Mouse (Mus musculus) heart, embryonic 16.5 days (tissue): Measurements from ENCODE around the gene Tktl2. TPM values are rescaled to one million over a fixed set of nuclear protein-coding genes. Genes with fewer than 3 reads are reported as not detected.

Experiments used
- ATAC-seq: fragments of 200-750 bp; cut with Nextera tagmentation; replicated peaks from 2 replicates; pipeline ENCODE4 v1.8.0; 2017; ENCODE audit warnings: moderate number of reproducible peaks; ENCODE audit not compliant: insufficient read depth, low FRiP score; ENCODE audit errors: extremely low read depth
- H3K27ac ChIP-seq: fragments of 300-500 bp; sonication (generic); 2 replicates; pipeline ENCODE4 v1.5.1; 2014; ENCODE audit warnings: mild to moderate bottlenecking, low read length, control low read depth, moderate library complexity
- H3K27me3 ChIP-seq: fragments of 300-500 bp; sonication (generic); 2 replicates; pipeline ENCODE4 v1.6.1; 2014; ENCODE audit warnings: low read length, mixed read lengths; ENCODE audit not compliant: control insufficient read depth, insufficient read depth
- H3K36me3 ChIP-seq: fragments of 300-500 bp; sonication (generic); 2 replicates; pipeline ENCODE4 v1.6.1; 2014; ENCODE audit not compliant: control insufficient read depth, insufficient read depth
- H3K4me1 ChIP-seq: fragments of 300-500 bp; sonication (generic); 2 replicates; pipeline ENCODE4 v1.6.1; 2014; ENCODE audit warnings: low read length, mixed read lengths; ENCODE audit not compliant: control insufficient read depth, insufficient read depth
- H3K4me2 ChIP-seq: fragments of 300-500 bp; sonication (generic); 2 replicates; pipeline ENCODE4 v1.6.1; 2014; ENCODE audit warnings: low read depth, mild to moderate bottlenecking, control low read depth, low read length
- H3K4me3 ChIP-seq: fragments of 300-500 bp; sonication (generic); 2 replicates; pipeline ENCODE4 v1.5.1; 2014; ENCODE audit warnings: mild to moderate bottlenecking, control low read depth, low read length
- H3K9ac ChIP-seq: fragments of 300-500 bp; sonication (generic); 2 replicates; pipeline ENCODE4 v1.6.1; 2014; ENCODE audit warnings: low read length, control low read depth
- H3K9me3 ChIP-seq: fragments of 300-500 bp; sonication (generic); replicated peaks from 2 replicates; pipeline ENCODE4 v1.6.1; 2016; ENCODE audit warnings: low read length; ENCODE audit not compliant: control insufficient read depth
- WGBS: fragments of 180-500 bp; shearing (Covaris S2); extraction: QIAGEN DNeasy Blood & Tissue Kit; methylation state at CpG from one replicate; pipeline ENCODE4 v1.1.7; 2014; 5-methylcytosine and 5-hydroxymethylcytosine counted together
- polyA plus RNA-seq: library from polyadenylated mRNA; unstranded; fragments of >200 nt; fragmentation: Nextera tagmentation; extraction: Ambion mirVana; gene quantifications from 2 replicates; pipeline ENCODE4 v1.2.1, GENCODE M21; 2015

The Tktl2 gene
- not detected in 2 replicates for polyA plus RNA-seq

GRCm38 (mm10) chr8:66511537-66511936, at the start of gene Tktl2:
Gene Tktl2 (plus strand): TSS chr8:66511756.
- Histone ChIP-seq H3K4me2 (no peak within 1 kb of the TSS), H3K27ac (no peak within 1 kb of the TSS), H3K4me3 (no peak within 1 kb of the TSS), H3K4me1 (no peaks in the 10 kb centered on the region), H3K27me3 (no peaks in the 10 kb centered on the region), H3K9ac (no peak within 1 kb of the TSS), H3K9me3 (no peaks in the 10 kb centered on the region), H3K36me3 (no peaks in the 10 kb centered on the region)
- ATAC-seq: no peak
- 93% methylated on average over 22 of the region's 22 CpGs for WGBS

- H3K27me3 ChIP-seq: no peaks in the 10 kb centered on the region
Measured at GRCm38 (mm10) chr8:66469821-66470220, 41.7 kb upstream of the Tktl2 start.

GRCm38 (mm10) chr8:66476880-66477279, 34.7 kb upstream of the Tktl2 start:
- H3K27ac ChIP-seq: no peak overlapping the region
- H3K27me3 ChIP-seq: no peaks in the 10 kb centered on the region
- H3K4me3 ChIP-seq: no peak overlapping the region
- no peak overlapping the region for H3K9ac ChIP-seq
- H3K36me3 ChIP-seq: peaks cover 37% of the 10 kb centered on the region
- H3K4me2 ChIP-seq: no peak overlapping the region
- 96% methylated on average over 3 of the region's 3 CpGs for WGBS
- ATAC-seq: no peak
- H3K4me1 ChIP-seq: no peaks in the 10 kb centered on the region
- no peaks in the 10 kb centered on the region for H3K9me3 ChIP-seq

More at GRCm38 (mm10) chr8:66469821-66470220, 41.7 kb upstream of the Tktl2 start:
- no peaks in the 10 kb centered on the region for H3K36me3 ChIP-seq
- H3K9ac ChIP-seq: no peak overlapping the region
- no peak for ATAC-seq
- no peaks in the 10 kb centered on the region for H3K9me3 ChIP-seq
- no peak overlapping the region for H3K4me3 ChIP-seq
- H3K27ac ChIP-seq: no peak overlapping the region
- H3K4me1 ChIP-seq: no peaks in the 10 kb centered on the region
- WGBS: 50% methylated on average over 3 of the region's 3 CpGs
- H3K4me2 ChIP-seq: no peak overlapping the region

GRCm38 (mm10) chr8:66486084-66486763, 25.3 kb upstream of the Tktl2 start, which contains the start of gene Tma16:
Gene Tma16 (minus strand): TSS chr8:66486530.
- Histone ChIP-seq H3K4me1 (peaks cover 5% of the 10 kb centered on the region), H3K4me3 (peak within 1 kb of the TSS; percentile 99), H3K9me3 (no peaks in the 10 kb centered on the region), H3K9ac (peak within 1 kb of the TSS; percentile 95), H3K27ac (peak within 1 kb of the TSS; percentile 67; the same call in 1 of the 2 replicates), H3K27me3 (no peaks in the 10 kb centered on the region), H3K36me3 (peaks cover 11% of the 10 kb centered on the region), H3K4me2 (peak within 1 kb of the TSS; percentile 85)
- ATAC-seq: peak; percentile 89
- WGBS: under 1% methylated on average over 45 of the region's 45 CpGs

GRCm38 (mm10) chr8:66488556-66488955, 23.0 kb upstream of the Tktl2 start:
- Histone ChIP-seq H3K9me3 (no peaks in the 10 kb centered on the region), H3K27me3 (no peaks in the 10 kb centered on the region), H3K4me1 (peaks cover 5% of the 10 kb centered on the region), H3K27ac (no peak overlapping the region), H3K36me3 (no peaks in the 10 kb centered on the region), H3K9ac (no peak overlapping the region), H3K4me2 (no peak overlapping the region), H3K4me3 (no peak overlapping the region)
- 48% methylated on average over 3 of the region's 3 CpGs for WGBS
- no peak for ATAC-seq

GRCm38 (mm10) chr8:66490624-66491023, 20.9 kb upstream of the Tktl2 start:
- no peaks in the 10 kb centered on the region for H3K9me3 ChIP-seq
- 67% methylated on average over 4 of the region's 4 CpGs for WGBS

GRCm38 (mm10) chr8:66494496-66494895, 17.1 kb upstream of the Tktl2 start:
- H3K36me3 ChIP-seq: no peaks in the 10 kb centered on the region
- H3K9ac ChIP-seq: no peak overlapping the region
- no peak overlapping the region for H3K27ac ChIP-seq
- H3K4me2 ChIP-seq: no peak overlapping the region
- H3K27me3 ChIP-seq: no peaks in the 10 kb centered on the region; the same call in 1 of the 2 replicates
- ATAC-seq: no peak
- H3K4me1 ChIP-seq: no peaks in the 10 kb centered on the region
- no peak overlapping the region for H3K4me3 ChIP-seq
- H3K9me3 ChIP-seq: no peaks in the 10 kb centered on the region
- 56% methylated on average over 2 of the region's 2 CpGs for WGBS

More at GRCm38 (mm10) chr8:66490624-66491023, 20.9 kb upstream of the Tktl2 start:
- ATAC-seq: no peak
- no peaks in the 10 kb centered on the region for H3K27me3 ChIP-seq
- no peak overlapping the region for H3K4me2 ChIP-seq
- H3K27ac ChIP-seq: no peak overlapping the region
- H3K4me3 ChIP-seq: no peak overlapping the region
- H3K36me3 ChIP-seq: no peaks in the 10 kb centered on the region
- no peak overlapping the region for H3K9ac ChIP-seq
- peaks cover 2% of the 10 kb centered on the region for H3K4me1 ChIP-seq

GRCm38 (mm10) chr8:66495726-66496125, 15.8 kb upstream of the Tktl2 start:
- WGBS: 5% methylated on average over 8 of the region's 8 CpGs
- Histone ChIP-seq H3K9me3 (no peaks in the 10 kb centered on the region), H3K4me1 (no peaks in the 10 kb centered on the region), H3K27ac (no peak overlapping the region), H3K36me3 (no peaks in the 10 kb centered on the region), H3K4me3 (no peak overlapping the region), H3K4me2 (no peak overlapping the region), H3K9ac (no peak overlapping the region), H3K27me3 (no peaks in the 10 kb centered on the region; the same call in 1 of the 2 replicates)
- ATAC-seq: peak; percentile 65; the same call in 1 of the 2 replicates

- Histone ChIP-seq H3K27ac (no peak overlapping the region), H3K9ac (no peak overlapping the region), H3K4me2 (no peak overlapping the region), H3K36me3 (no peaks in the 10 kb centered on the region), H3K4me1 (no peaks in the 10 kb centered on the region), H3K4me3 (no peak overlapping the region), H3K27me3 (no peaks in the 10 kb centered on the region; the same call in 1 of the 2 replicates), H3K9me3 (no peaks in the 10 kb centered on the region)
- 38% methylated on average over 4 of the region's 4 CpGs for WGBS
- ATAC-seq: no peak
Measured at GRCm38 (mm10) chr8:66496998-66497577, 14.5 kb upstream of the Tktl2 start.
